Mouse (Mus musculus) E14TG2a.4 (cell line): ENCODE data around the gene Krtap10-4.

Source experiments
- CTCF ChIP-seq: conservative IDR thresholded peaks from 2 replicates; pipeline ENCODE4 v1.5.1; 2014; ENCODE audit warnings: low read length
- NANOG ChIP-seq: IDR thresholded peaks from 2 replicates; pipeline ENCODE4 v1.6.1; 2014; ENCODE audit warnings: borderline replicate concordance, low read length, mixed read lengths
- POU5F1 ChIP-seq: IDR thresholded peaks from 2 replicates; pipeline ENCODE4 v1.6.1; 2014; ENCODE audit warnings: low read length, borderline replicate concordance

GRCm38 (mm10) chr10:77788621-77789020 is 38.3 kb downstream of the Krtap10-4 start:
- TF ChIP-seq CTCF (no peak), POU5F1 (no peak), NANOG (no peak)
